In genomic region chr3:87906981-87907857, GRCm38 (mm10) we compare ENCODE assay signal across 7 mouse cellular contexts. TPM values are rescaled to one million over a fixed set of nuclear protein-coding genes. Genes with fewer than 3 reads are reported as not detected.
DNase-seq lines count a peak whose midpoint lies in the region; ATAC-seq and TF ChIP-seq lines count a peak whose summit lies in the region.

No protein-coding gene starts in this region.

- no peaks in the 10 kb centered on the region for H3K27me3 ChIP-seq in kidney, adult 2 months (replicated peaks; ENCODE audit: control insufficient read depth, insufficient read depth, low read length)
- no peaks in the 10 kb centered on the region for H3K27me3 ChIP-seq in lung, embryonic 16.5 days (ENCODE audit: control insufficient read depth, insufficient read depth, low read depth, low read length)
- no peaks in the 10 kb centered on the region for H3K27me3 ChIP-seq in stomach, embryonic 14.5 days (ENCODE audit: control insufficient read depth, insufficient read depth, low read length)

- no peak for TF ChIP-seq CTCF in kidney, adult 2 months (conservative IDR thresholded peaks at IDR 0.05; ENCODE audit: insufficient read depth, insufficient read length, low read depth, low read length)

- no peaks in the 10 kb centered on the region for H3K36me3 ChIP-seq in kidney, adult 2 months (ENCODE audit: control insufficient read depth, insufficient read depth, low read length)
- no peaks in the 10 kb centered on the region for H3K36me3 ChIP-seq in lung, embryonic 16.5 days (ENCODE audit: control insufficient read depth, insufficient read depth, low read length)
- no peaks in the 10 kb centered on the region for H3K36me3 ChIP-seq in stomach, embryonic 14.5 days (ENCODE audit: control insufficient read depth, insufficient read depth, low read length)

- H3K9ac ChIP-seq in lung, embryonic 16.5 days (ENCODE audit: low read length): peak overlapping the region; percentile 99
- peak overlapping the region; percentile 99 for H3K9ac ChIP-seq in stomach, embryonic 14.5 days (replicated peaks; ENCODE audit: low read depth, low read length)

- peak overlapping the region; percentile 86 for H3K4me2 ChIP-seq in lung, embryonic 16.5 days (ENCODE audit: low read depth, low read length)
- peak overlapping the region; percentile 92 for H3K4me2 ChIP-seq in stomach, embryonic 14.5 days (replicated peaks; ENCODE audit: low read depth, low read length)

- peak overlapping the region; percentile 94 for H3K27ac ChIP-seq in kidney, adult 2 months (ENCODE audit: insufficient read depth, low read depth, low read length)
- H3K27ac ChIP-seq in lung, embryonic 16.5 days (ENCODE audit: low read length): peak overlapping the region; percentile 98
- peak overlapping the region; percentile 97 for H3K27ac ChIP-seq in stomach, embryonic 14.5 days (ENCODE audit: low read length)

- H3K4me3 ChIP-seq in kidney, adult 2 months (ENCODE audit: insufficient read depth, low read depth, low read length): peak overlapping the region; percentile 67
- H3K4me3 ChIP-seq in lung, embryonic 16.5 days (ENCODE audit: low read length): peak overlapping the region; percentile 98
- H3K4me3 ChIP-seq in stomach, embryonic 14.5 days (ENCODE audit: low read depth, low read length): peak overlapping the region; percentile 99

- peak; percentile 70 for DNase-seq in urinary bladder, postnatal 14 days (ENCODE audit: low spot score)
- no peak for DNase-seq in urinary bladder, adult 2 months (ENCODE audit: low spot score)
- DNase-seq in cerebellum, adult 9-10 months: peak; percentile 58
- DNase-seq in gastrocnemius, postnatal 10 days: peak; percentile 30
- DNase-seq in kidney, adult 2 months: peak; percentile 60

- no peaks in the 10 kb centered on the region for H3K9me3 ChIP-seq in lung, embryonic 16.5 days (ENCODE audit: control insufficient read depth, low read length)
- no peaks in the 10 kb centered on the region for H3K9me3 ChIP-seq in stomach, embryonic 14.5 days (ENCODE audit: control insufficient read depth, low read depth, low read length)

- peak; percentile 13; the same call in 1 of the 2 replicates for ATAC-seq in lung, embryonic 16.5 days (ENCODE audit: low read depth)
- ATAC-seq in stomach, embryonic 14.5 days (ENCODE audit: insufficient number of reproducible peaks, insufficient read depth, low FRiP score, low read depth): peak; percentile 39

- under 1% methylated on average over 27 of the region's 27 CpGs for WGBS in kidney, adult 2 months
- WGBS in lung, embryonic 16.5 days: under 1% methylated on average over 26 of the region's 27 CpGs
- WGBS in stomach, embryonic 14.5 days: 0% methylated on average over 27 of the region's 27 CpGs

- TF ChIP-seq POLR2A in kidney, adult 2 months (IDR thresholded peaks at IDR 0.05; ENCODE audit: low read depth, low read length): no peak

- peaks cover 28% of the 10 kb centered on the region for H3K4me1 ChIP-seq in kidney, adult 2 months (ENCODE audit: control insufficient read depth, insufficient read depth, low read length)
- peaks cover 35% of the 10 kb centered on the region for H3K4me1 ChIP-seq in lung, embryonic 16.5 days (replicated peaks; ENCODE audit: control insufficient read depth, insufficient read depth, low read length)
- H3K4me1 ChIP-seq in stomach, embryonic 14.5 days (ENCODE audit: control insufficient read depth, insufficient read depth, low read length): peaks cover 34% of the 10 kb centered on the region

RNA-seq across cellular contexts. Expression of gene Hdgf, which starts 1.1 kb away (rescaled TPM):
- 151 and 152 TPM in 2 replicates for polyA plus RNA-seq in urinary bladder, adult 2 months (2012; rRNA removed)
- total RNA-seq in gastrocnemius, postnatal 10 days (2021): 100 to 1,000 TPM; 192 to 197 TPM
- polyA plus RNA-seq in kidney, adult 2 months (2012; rRNA removed): 104 and 113 TPM in 2 replicates
- polyA plus RNA-seq in lung, embryonic 16.5 days (2015; fragmentation: Nextera tagmentation; extraction: Ambion mirVana): 81.3 and 86.3 TPM in 2 replicates
- 119 and 135 TPM in 2 replicates for polyA plus RNA-seq in stomach, embryonic 14.5 days (2014; fragmentation: Nextera tagmentation; extraction: Ambion mirVana)

RNA-seq across cellular contexts. Expression of gene Mrpl24, which starts 12.1 kb away (rescaled TPM):
- 120 and 132 TPM in 2 replicates for polyA plus RNA-seq in urinary bladder, adult 2 months (2012; rRNA removed)
- 10 to 100 TPM; 47.3 to 55.6 TPM for total RNA-seq in gastrocnemius, postnatal 10 days (2021)
- polyA plus RNA-seq in kidney, adult 2 months (2012; rRNA removed): 71.9 and 100 TPM in 2 replicates
- 77.5 and 79.3 TPM in 2 replicates for polyA plus RNA-seq in lung, embryonic 16.5 days (2015; fragmentation: Nextera tagmentation; extraction: Ambion mirVana)
- 73.5 and 75.5 TPM in 2 replicates for polyA plus RNA-seq in stomach, embryonic 14.5 days (2014; fragmentation: Nextera tagmentation; extraction: Ambion mirVana)

RNA-seq across cellular contexts. Expression of gene Prcc, which starts 21.8 kb away (rescaled TPM):
- 26.2 and 30.0 TPM in 2 replicates for polyA plus RNA-seq in urinary bladder, adult 2 months (2012; rRNA removed)
- total RNA-seq in gastrocnemius, postnatal 10 days (2021): 10 to 100 TPM; 44.2 to 47.7 TPM
- 36.3 and 37.3 TPM in 2 replicates for polyA plus RNA-seq in kidney, adult 2 months (2012; rRNA removed)
- 8.3 and 11.7 TPM in 2 replicates for polyA plus RNA-seq in lung, embryonic 16.5 days (2015; fragmentation: Nextera tagmentation; extraction: Ambion mirVana)
- 12.9 and 14.1 TPM in 2 replicates for polyA plus RNA-seq in stomach, embryonic 14.5 days (2014; fragmentation: Nextera tagmentation; extraction: Ambion mirVana)

RNA-seq across cellular contexts. Expression of gene Isg20l2, which starts 22.9 kb away (rescaled TPM):
- 22.8 and 24.0 TPM in 2 replicates for polyA plus RNA-seq in urinary bladder, adult 2 months (2012; rRNA removed)
- 10 to 100 TPM; 10.7 to 15.0 TPM for total RNA-seq in gastrocnemius, postnatal 10 days (2021)
- polyA plus RNA-seq in kidney, adult 2 months (2012; rRNA removed): 11.0 and 11.5 TPM in 2 replicates
- polyA plus RNA-seq in lung, embryonic 16.5 days (2015; fragmentation: Nextera tagmentation; extraction: Ambion mirVana): 50.3 and 54.8 TPM in 2 replicates
- polyA plus RNA-seq in stomach, embryonic 14.5 days (2014; fragmentation: Nextera tagmentation; extraction: Ambion mirVana): 31.9 and 35.4 TPM in 2 replicates

RNA-seq across cellular contexts. Expression of gene Rrnad1, which starts 23.3 kb away (rescaled TPM):
- 28.4 and 33.2 TPM in 2 replicates for polyA plus RNA-seq in urinary bladder, adult 2 months (2012; rRNA removed)
- total RNA-seq in gastrocnemius, postnatal 10 days (2021): 1 to 10 TPM; 4.8 to 7.0 TPM
- 19.3 and 27.3 TPM in 2 replicates for polyA plus RNA-seq in kidney, adult 2 months (2012; rRNA removed)
- 20.2 and 20.6 TPM in 2 replicates for polyA plus RNA-seq in lung, embryonic 16.5 days (2015; fragmentation: Nextera tagmentation; extraction: Ambion mirVana)
- polyA plus RNA-seq in stomach, embryonic 14.5 days (2014; fragmentation: Nextera tagmentation; extraction: Ambion mirVana): 17.9 and 20.0 TPM in 2 replicates
